Mouse (Mus musculus): ENCODE results near the gene Flnc.
A peak's percentile ranks its signal among the peaks of the same experiment; 100 is the strongest.

DNA sequence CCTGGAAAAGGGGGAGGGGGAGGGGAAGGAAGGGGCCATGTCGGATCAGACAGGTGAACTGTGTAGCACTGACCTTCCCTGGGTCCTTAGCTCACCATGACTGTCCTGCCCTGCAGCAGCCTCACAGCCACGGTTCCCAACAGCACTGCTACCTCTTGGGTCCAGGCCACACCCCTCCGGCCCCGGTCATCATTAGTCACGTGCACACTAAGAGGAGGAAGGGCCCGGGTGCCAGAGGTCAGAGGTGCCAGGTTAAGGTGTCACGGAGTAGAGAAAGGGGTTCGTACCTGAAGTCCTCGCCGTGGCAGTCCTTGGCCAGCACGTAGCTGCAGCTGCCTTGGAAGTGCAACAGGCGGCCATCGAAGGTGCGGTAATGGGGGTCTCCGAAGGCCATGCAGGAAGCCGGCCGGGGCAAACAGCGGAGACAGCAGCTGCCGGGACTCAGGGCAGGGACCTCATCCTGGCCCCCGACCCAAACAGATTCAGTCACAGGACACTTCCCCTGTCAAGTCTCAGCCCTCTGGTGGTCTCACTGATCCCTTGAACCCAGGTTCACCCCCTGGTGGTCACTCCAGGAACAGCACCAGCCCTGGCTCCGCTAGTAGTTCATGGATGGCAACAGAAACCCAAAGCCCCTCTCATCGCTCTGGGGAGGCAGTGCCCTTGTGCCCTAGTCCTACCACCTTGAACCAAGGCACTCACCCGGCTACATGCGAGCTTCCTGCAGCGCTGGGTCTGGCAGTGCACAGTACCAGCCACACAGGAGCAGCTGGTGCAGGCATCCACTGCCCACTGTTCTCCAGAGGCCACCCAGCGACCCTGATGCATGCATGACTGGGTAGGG is 51.9 kb downstream of the Flnc start:
- TF ChIP-seq POLR2A (IDR thresholded peaks at IDR 0.05; ENCODE audit: insufficient read depth, low read depth, low read length) (no peak), CTCF (IDR thresholded peaks at IDR 0.05; ENCODE audit: insufficient read depth, low read depth, low read length) (peak; percentile 86)
